Mouse (Mus musculus): ENCODE measurements around the gene Lcn2.

DNA sequence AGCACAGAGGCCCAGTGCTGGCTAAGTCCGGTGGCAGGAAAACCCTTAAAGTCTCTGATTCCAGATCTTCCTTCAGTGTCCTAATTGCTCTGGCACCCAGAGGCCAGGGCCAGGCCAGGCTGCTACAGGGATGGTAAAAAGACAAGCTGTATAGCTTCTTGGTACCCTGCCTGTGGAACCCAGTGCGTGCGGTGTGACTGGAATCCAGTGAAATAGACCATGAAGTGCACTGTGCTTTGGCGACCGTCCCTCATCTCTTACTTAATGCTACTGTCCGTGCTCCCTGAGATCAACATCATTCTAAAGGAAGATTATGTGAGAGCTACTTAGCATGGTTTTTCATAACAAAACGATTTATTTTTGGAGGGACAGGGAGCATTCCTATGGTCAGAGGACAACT is 23.4 kb upstream of the Lcn2 start:
- no peak for TF ChIP-seq EP300 (IDR thresholded peaks at IDR 0.05; ENCODE audit: low read depth)
- TF ChIP-seq CTCF (IDR thresholded peaks at IDR 0.05; ENCODE audit: low read depth), result no peak
